Mouse (Mus musculus) bone marrow, adult 2 months (tissue): ENCODE results near the gene Myo10.

Experiments
- CTCF ChIP-seq: fragments of 200-500 bp; IDR thresholded peaks from 2 replicates; pipeline ENCODE4 v1.5.1; 2011; ENCODE audit warnings: low read length, control low read depth; ENCODE audit not compliant: control insufficient read depth, insufficient read depth
- POLR2A ChIP-seq: fragments of 200-500 bp; IDR thresholded peaks from 2 replicates; pipeline ENCODE4 v1.6.1; 2011; ENCODE audit warnings: low read depth, mild to moderate bottlenecking, control low read depth, low read length, borderline replicate concordance; ENCODE audit not compliant: control insufficient read depth

DNA sequence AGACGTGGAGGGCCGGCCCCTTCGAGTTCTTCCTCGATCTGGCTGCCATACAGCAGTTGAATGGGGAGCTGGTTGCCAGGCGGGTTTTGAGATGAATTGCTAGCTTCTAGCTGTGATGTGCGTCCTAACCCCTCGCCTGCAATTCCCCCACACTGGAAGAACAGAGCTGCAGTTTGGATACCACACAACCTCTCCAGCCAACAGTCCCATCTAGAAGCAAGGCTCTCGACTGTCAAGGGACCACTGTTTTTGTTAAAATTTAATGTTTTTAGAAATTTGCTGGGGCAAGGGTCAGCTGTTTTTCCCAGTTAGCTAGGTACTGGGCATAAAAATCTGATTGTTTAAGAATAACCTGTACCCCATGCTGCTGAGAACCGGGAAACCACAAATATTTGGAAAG is 165.1 kb downstream of the Myo10 start:
- TF ChIP-seq CTCF = no peak
- TF ChIP-seq POLR2A = no peak
